Comparison of ENCODE assay signal across 36 mouse cellular contexts in the genomic region with DNA sequence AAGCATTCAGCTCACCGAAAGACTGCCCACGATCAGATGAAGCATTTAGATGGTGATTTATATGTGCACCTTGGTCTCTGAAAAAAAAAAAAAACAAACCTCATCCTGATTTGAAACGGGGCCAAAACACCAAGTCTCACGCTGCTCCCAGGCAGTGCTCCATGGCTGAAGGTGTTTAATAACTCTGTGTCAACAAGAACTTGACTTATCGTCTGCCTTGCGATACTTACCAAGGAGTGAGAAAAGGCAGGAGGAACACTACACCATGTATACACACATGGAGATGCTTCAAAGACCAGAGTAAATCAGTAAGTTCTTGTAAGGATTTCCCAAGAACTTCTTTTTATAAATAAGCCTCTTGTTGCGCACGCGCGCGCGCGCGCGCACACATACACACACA. TPM values are rescaled to one million over a fixed set of nuclear protein-coding genes. Genes with fewer than 3 reads are reported as not detected.
DNase-seq lines count a peak whose midpoint lies in the region; ATAC-seq and TF ChIP-seq lines count a peak whose summit lies in the region.
"Had no signal": no experiment of that assay in that cellular context is flagged by ENCODE, and none has a peak within 500 bp of the region (broad histone marks: within the 10 kb centered on the region; RNA-seq: fewer than 3 reads in every experiment).

No protein-coding gene starts in this region.

- no peaks in the 10 kb centered on the region for H3K27me3 ChIP-seq in heart, adult 2 months (ENCODE audit: control insufficient read depth, insufficient read depth, low read length)
- H3K27me3 ChIP-seq in kidney, embryonic 16.5 days (ENCODE audit: insufficient read depth, low read length) = no peaks in the 10 kb centered on the region
- H3K27me3 ChIP-seq: embryonic facial prominence, embryonic 12.5 days; heart, embryonic 12.5 days; intestine, embryonic 15.5 days; lung, embryonic 15.5 days; megakaryocyte, embryonic 14.5 days; midbrain, embryonic 12.5 days; neural tube, embryonic 12.5 days had no signal

- no peak overlapping the region for H3K4me2 ChIP-seq in kidney, embryonic 16.5 days (replicated peaks; ENCODE audit: low read depth, low read length)
- H3K4me2 ChIP-seq: embryonic facial prominence, embryonic 12.5 days; heart, embryonic 12.5 days; intestine, embryonic 15.5 days; lung, embryonic 15.5 days; midbrain, embryonic 12.5 days; neural tube, embryonic 12.5 days had no signal

- peaks cover 46% of the 10 kb centered on the region for H3K36me3 ChIP-seq in heart, adult 2 months (ENCODE audit: control insufficient read depth, insufficient read depth, low read length)
- no peaks in the 10 kb centered on the region for H3K36me3 ChIP-seq in kidney, embryonic 16.5 days (ENCODE audit: insufficient read depth, low read length)
- H3K36me3 ChIP-seq: embryonic facial prominence, embryonic 12.5 days; intestine, embryonic 15.5 days; lung, embryonic 15.5 days; neural tube, embryonic 12.5 days had no signal

- H3K9me3 ChIP-seq in kidney, embryonic 16.5 days (ENCODE audit: low read length) = no peaks in the 10 kb centered on the region; the same call in 1 of the 2 replicates
- H3K9me3 ChIP-seq: embryonic facial prominence, embryonic 12.5 days; G1E; heart, embryonic 12.5 days; hindbrain, embryonic 10.5 days; intestine, embryonic 15.5 days; lung, embryonic 15.5 days; midbrain, embryonic 12.5 days; neural tube, embryonic 12.5 days had no signal

- intact Hi-C loops in heart, adult 2 months (cut with DNase I) = no loop called here

- peak; percentile 78; the same call in 1 of the 2 replicates for ATAC-seq in kidney, embryonic 16.5 days (ENCODE audit: low FRiP score, low TSS enrichment)
- ATAC-seq: forebrain, embryonic 14.5 days; hindbrain, embryonic 16.5 days; intestine, embryonic 15.5 days had no signal

- WGBS in heart, adult 2 months = 71% methylated on average over 15 of the region's 15 CpGs
- 60% methylated on average over 15 of the region's 15 CpGs for WGBS in kidney, embryonic 16.5 days

- TF ChIP-seq EP300 in heart, adult 2 months (IDR thresholded peaks at IDR 0.05; ENCODE audit: insufficient read depth, low read depth, low read length) = peak; percentile 73

- peak; percentile 25 to 29 for DNase-seq in cerebellum, postnatal 10 days
- DNase-seq in cerebellum, adult 11 months = no peak
- no peak for DNase-seq in heart, adult 2 months
- DNase-seq in heart, adult 18-20 months = no peak
- DNase-seq in kidney, postnatal 10 days = no peak
- peak; percentile 89 for DNase-seq in skeletal muscle tissue, adult 2 months (ENCODE audit: low read depth, low spot score)
- DNase-seq: adrenal gland, adult 8-10 months; cerebellum, adult 18-20 months; embryo, embryonic 11 days; heart, postnatal 14 days; kidney, adult 2 months; layer of hippocampus, adult 9-11 months; liver; lung, postnatal 36 days; right cerebral cortex, adult 18-20 months; thymus, adult 18-20 months; thymus, postnatal 25 days had no signal

- TF ChIP-seq POLR2A in heart, adult 2 months (IDR thresholded peaks at IDR 0.05; ENCODE audit: insufficient read depth, low read depth, low read length) = peak; percentile 57; the same call in 1 of the 2 replicates

- H3K79me2 ChIP-seq in heart, adult 2 months (replicated peaks; ENCODE audit: control insufficient read depth, insufficient read depth, low read length) = no peaks in the 10 kb centered on the region

- H3K4me3 ChIP-seq in heart, adult 2 months = no peak overlapping the region
- no peak overlapping the region for H3K4me3 ChIP-seq in kidney, embryonic 16.5 days (ENCODE audit: low read length)
- H3K4me3 ChIP-seq: embryonic facial prominence, embryonic 12.5 days; heart, embryonic 12.5 days; hindbrain, embryonic 10.5 days; intestine, embryonic 15.5 days; lung, embryonic 15.5 days; megakaryocyte, embryonic 14.5 days; midbrain, embryonic 12.5 days; myocyte; neural tube, embryonic 12.5 days had no signal

- TF ChIP-seq CTCF in heart, adult 2 months (IDR thresholded peaks at IDR 0.05) = no peak

- no peak overlapping the region for H3K9ac ChIP-seq in heart, adult 2 months (ENCODE audit: low read depth, low read length)
- H3K9ac ChIP-seq in kidney, embryonic 16.5 days (replicated peaks; ENCODE audit: low read length) = no peak overlapping the region
- H3K9ac ChIP-seq: embryonic facial prominence, embryonic 12.5 days; heart, embryonic 12.5 days; intestine, embryonic 15.5 days; liver, embryonic 14.5 days; lung, embryonic 15.5 days; midbrain, embryonic 12.5 days; neural tube, embryonic 12.5 days had no signal

- peak overlapping the region; percentile 1; the same call in 1 of the 2 replicates for H3K27ac ChIP-seq in heart, adult 2 months
- no peak overlapping the region for H3K27ac ChIP-seq in kidney, embryonic 16.5 days (ENCODE audit: low read length)
- H3K27ac ChIP-seq: embryonic facial prominence, embryonic 12.5 days; hindbrain, embryonic 10.5 days; intestine, embryonic 15.5 days; liver, embryonic 14.5 days; lung, embryonic 15.5 days; midbrain, embryonic 12.5 days; neural tube, embryonic 12.5 days; stomach, postnatal 0 days had no signal

- H3K4me1 ChIP-seq in heart, adult 2 months (ENCODE audit: control insufficient read depth, insufficient read depth, low read length) = peaks cover 3% of the 10 kb centered on the region
- H3K4me1 ChIP-seq in kidney, embryonic 16.5 days (ENCODE audit: insufficient read depth, low read length) = no peaks in the 10 kb centered on the region; the same call in 1 of the 2 replicates
- H3K4me1 ChIP-seq: embryonic facial prominence, embryonic 12.5 days; hindbrain, embryonic 10.5 days; intestine, embryonic 15.5 days; megakaryocyte, embryonic 14.5 days; midbrain, embryonic 12.5 days; neural tube, embryonic 12.5 days had no signal

RNA-seq across cellular contexts. Expression of gene Lmod2, which starts 10.0 kb away (rescaled TPM):
- total RNA-seq in heart, adult 2 months (2021) = 100 to 1,000 TPM; 691 to 757 TPM
- 191 and 268 TPM in 2 replicates for polyA plus RNA-seq in heart, adult 2 months (2012; rRNA removed)
- total RNA-seq in heart, adult 18-20 months (2021) = 100 to 1,000 TPM; 861 to 872 TPM
- 0.12 and 0.32 TPM in 2 replicates for polyA plus RNA-seq in kidney, embryonic 16.5 days (2015; fragmentation: Nextera tagmentation; extraction: Ambion mirVana)
- total RNA-seq: left cerebral cortex, postnatal 10 days; midbrain, postnatal 0 days had no signal
- polyA plus RNA-seq: forebrain, embryonic 14.5 days; G1E; hindbrain, embryonic 10.5 days; hindbrain, embryonic 16.5 days; intestine, embryonic 15.5 days; limb, embryonic 11.5 days; midbrain, embryonic 12.5 days; midbrain, postnatal 0 days; neural tube, embryonic 12.5 days; spleen, adult 2 months; stomach, postnatal 0 days had no signal

RNA-seq across cellular contexts. Expression of gene Wasl, which starts 57.3 kb away (rescaled TPM):
- 10 to 100 TPM; 27.8 to 28.3 TPM for total RNA-seq in heart, adult 2 months (2021)
- 11.5 and 13.9 TPM in 2 replicates for polyA plus RNA-seq in heart, adult 2 months (2012; rRNA removed)
- total RNA-seq in heart, adult 18-20 months (2021) = 10 to 100 TPM; 26.5 to 26.9 TPM
- polyA plus RNA-seq in kidney, embryonic 16.5 days (2015; fragmentation: Nextera tagmentation; extraction: Ambion mirVana) = 82.1 and 99.1 TPM in 2 replicates

Comparison
In these comparisons a context has a peak if more than half of its experiments do, and no peak if none do; other contexts are left out.
1. DNase-seq: peak in cerebellum, postnatal 10 days (2 of 2) and skeletal muscle tissue, adult 2 months (single experiment); none in cerebellum, adult 11 months (single experiment), heart, adult 2 months (0 of 2), heart, adult 18-20 months (0 of 2) and kidney, postnatal 10 days (single experiment).